Mouse (Mus musculus) spleen, embryonic (tissue): ENCODE measurements at regions not wholly inside any gene's neighbourhood (a gene's known extent, or its start where the extent isn't known, plus 50 kb on each side); places are given as distances from the start of the nearest gene placed in this dataset.

Experiments used
- CTCF ChIA-PET: fragments of 350-600 bp; sonication (Branson Sonifier 250); formaldehyde crosslinking; loops from one replicate; lab custom pipeline; 2022; lab: Charles Lee

GRCm38 (mm10) chr1:194334752-194335719, 283.0 kb upstream of the Plxna2 start:
- CTCF ChIA-PET: no interaction called here

- CTCF ChIA-PET: no interaction called here
Measured at GRCm38 (mm10) chr1:194332639-194333038, 285.4 kb upstream of the Plxna2 start.

GRCm38 (mm10) chr1:194330471-194330870, 287.5 kb upstream of the Plxna2 start:
- CTCF ChIA-PET: no interaction called here

- CTCF ChIA-PET: no interaction called here
Measured at GRCm38 (mm10) chr1:194320320-194321036, 297.5 kb upstream of the Plxna2 start.

GRCm38 (mm10) chr1:194318351-194318750, 299.7 kb upstream of the Plxna2 start:
- CTCF ChIA-PET: no interaction called here

- CTCF ChIA-PET: no interaction called here
Measured at GRCm38 (mm10) chr1:194315593-194315992, 302.4 kb upstream of the Plxna2 start.

- CTCF ChIA-PET: no interaction called here
Measured at GRCm38 (mm10) chr1:194310373-194310772, 307.6 kb upstream of the Plxna2 start.

GRCm38 (mm10) chr1:194308648-194309047, 309.4 kb upstream of the Plxna2 start:
- CTCF ChIA-PET: no interaction called here

- CTCF ChIA-PET: no interaction called here
Measured at GRCm38 (mm10) chr1:194303951-194304350, 314.1 kb upstream of the Plxna2 start.

- CTCF ChIA-PET: no interaction called here
Measured at GRCm38 (mm10) chr1:194302775-194303174, 315.2 kb upstream of the Plxna2 start.

GRCm38 (mm10) chr1:194281941-194282340, 336.1 kb upstream of the Plxna2 start:
- CTCF ChIA-PET: no interaction called here

GRCm38 (mm10) chr1:194268028-194268427, 350.0 kb upstream of the Plxna2 start:
- CTCF ChIA-PET: no interaction called here

GRCm38 (mm10) chr1:194262374-194262773, 355.6 kb upstream of the Plxna2 start:
- CTCF ChIA-PET: no interaction called here

GRCm38 (mm10) chr1:194259957-194260356, 358.1 kb upstream of the Plxna2 start:
- CTCF ChIA-PET: no interaction called here

- CTCF ChIA-PET: no interaction called here
Measured at GRCm38 (mm10) chr1:194244776-194245366, 373.1 kb upstream of the Plxna2 start.

GRCm38 (mm10) chr1:194241111-194241510, 376.9 kb upstream of the Plxna2 start:
- CTCF ChIA-PET: interaction anchor here (0.6 kb wide), 1 partner anchor 28 kb away, joined by 3 read pairs; no protein-coding TSS in a partner anchor

- CTCF ChIA-PET: no interaction called here
Measured at GRCm38 (mm10) chr1:194231206-194231605, 386.8 kb upstream of the Plxna2 start.

- CTCF ChIA-PET: no interaction called here
Measured at GRCm38 (mm10) chr1:194226550-194227160, 391.4 kb upstream of the Plxna2 start.

- CTCF ChIA-PET: no interaction called here
Measured at GRCm38 (mm10) chr1:194225786-194226185, 392.2 kb upstream of the Plxna2 start.

GRCm38 (mm10) chr1:194224046-194224445, 394.0 kb upstream of the Plxna2 start:
- CTCF ChIA-PET: no interaction called here

- CTCF ChIA-PET: no interaction called here
Measured at GRCm38 (mm10) chr1:194223610-194224009, 394.4 kb upstream of the Plxna2 start.

GRCm38 (mm10) chr1:194223015-194223414, 395.0 kb upstream of the Plxna2 start:
- CTCF ChIA-PET: no interaction called here
